Mouse (Mus musculus): ENCODE data around the gene Olfr874. TPM values are rescaled to one million over a fixed set of nuclear protein-coding genes. Genes with fewer than 3 reads are reported as not detected.
"Not testable (repeated sequence)": the region's sequence is repeated elsewhere in the genome, so short reads cannot be mapped to it uniquely, and the experiment has no call there.

Gene Olfr874
- not detected for total RNA-seq (2021)

DNA sequence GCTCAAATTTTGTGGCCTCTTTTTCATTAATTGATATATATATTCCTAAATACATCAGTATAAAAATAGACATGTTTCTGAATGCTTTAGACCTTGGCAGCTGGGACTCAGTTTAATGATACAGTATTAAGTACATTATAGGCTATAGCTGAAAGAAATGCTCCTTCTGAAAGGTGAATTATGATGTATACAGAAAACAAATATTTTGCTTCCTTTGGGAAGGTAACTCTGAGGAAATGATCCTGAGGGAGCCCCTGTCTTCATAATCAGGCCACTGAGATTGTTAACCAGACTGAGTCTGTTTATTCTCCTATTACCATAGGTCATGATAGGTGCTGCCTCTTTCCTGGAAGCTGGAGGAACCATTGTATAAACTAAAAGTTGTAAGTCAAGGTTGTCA is at the start of gene Olfr874:
Gene Olfr874 (plus strand): TSS at position 301 of the 400 bp plus-strand sequence.
- no peak for DNase-seq
- intact Hi-C loops (cut with DNase I), result no loop called here

GRCm38 (mm10) chr9:37716150-37716549 is 28.8 kb upstream of the Olfr874 start, which contains the start of gene Olfr160:
Olfr160 (minus strand) TSS chr9:37716250.
- intact Hi-C loops (cut with DNase I), result no loop called here
- DNase-seq, result no peak

DNA sequence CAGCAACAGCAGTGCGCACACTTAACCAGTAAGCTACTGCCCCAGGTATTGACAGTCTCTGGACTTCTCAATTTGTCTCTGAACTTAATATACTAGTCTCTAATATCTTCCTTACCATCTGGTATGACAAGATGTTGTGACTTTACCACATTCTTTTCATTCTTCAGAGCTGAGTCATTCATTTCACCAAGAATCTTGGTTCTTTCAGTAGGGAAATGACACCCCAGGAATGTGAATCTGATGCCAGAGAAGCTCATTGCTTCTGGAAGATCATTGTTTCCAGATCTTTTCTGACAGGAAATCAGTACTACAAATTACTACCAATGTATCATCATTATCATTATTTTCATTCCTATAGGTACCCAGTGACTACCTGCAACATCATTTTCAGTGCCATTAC is 10.6 kb upstream of the Olfr874 start:
- intact Hi-C loops (cut with DNase I), result no loop called here
- DNase-seq, result no peak

DNA sequence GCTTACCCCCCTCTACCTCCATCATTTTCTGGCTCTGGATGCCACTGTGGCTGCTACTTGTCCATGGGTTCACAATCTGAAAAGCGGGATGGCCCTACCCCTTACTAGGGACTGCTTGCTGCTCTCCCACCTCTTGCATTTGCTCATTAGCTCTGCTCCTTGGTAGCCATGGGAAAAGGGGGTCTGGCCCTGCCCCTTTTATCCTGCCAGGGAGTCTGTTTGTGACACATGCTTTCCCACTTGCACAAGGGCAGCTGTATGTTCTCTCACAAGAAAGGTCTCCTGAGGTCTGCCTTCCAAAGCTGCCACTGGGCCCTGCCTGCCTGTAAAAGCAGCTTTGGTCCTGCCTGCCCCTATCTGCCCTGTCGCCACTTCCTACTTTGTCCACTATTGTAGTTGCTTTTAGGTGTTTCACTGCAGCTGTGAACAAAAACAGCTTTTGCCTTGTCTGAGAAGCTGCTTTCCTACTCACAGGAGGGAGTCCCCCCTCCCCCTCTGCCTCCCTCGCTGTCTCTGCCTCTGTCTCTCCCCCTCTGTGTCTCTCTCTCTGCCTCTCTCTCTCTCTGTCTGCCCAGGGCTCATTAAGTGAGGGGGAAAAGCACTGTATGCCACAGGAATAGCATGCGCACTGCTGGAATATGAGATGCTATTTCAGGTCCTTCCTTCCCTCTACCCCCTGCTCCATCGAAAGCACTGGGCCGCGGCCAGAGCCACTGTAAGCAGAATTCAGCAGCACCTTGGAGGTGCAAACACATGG is 5.6 kb downstream of the Olfr874 start:
- intact Hi-C loops (cut with DNase I), result no loop called here
- no peak for DNase-seq

DNA sequence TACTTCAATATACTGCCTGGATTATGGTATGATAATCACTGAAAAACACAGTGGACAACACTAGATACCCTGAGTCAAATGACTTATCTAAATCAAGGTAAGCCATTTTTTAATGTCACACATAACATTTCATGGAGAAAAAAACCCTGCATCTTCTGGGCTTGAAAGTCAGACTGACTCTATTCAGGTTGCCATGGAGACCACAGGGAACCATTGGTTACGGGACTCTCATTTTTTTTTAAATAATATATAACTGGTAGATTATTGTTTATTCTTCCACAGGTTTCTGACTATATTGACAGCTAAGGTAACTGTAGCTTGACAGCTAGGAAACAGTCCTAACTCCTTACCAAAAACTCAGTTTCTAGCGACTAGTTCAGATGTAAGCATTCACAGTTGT is 6.6 kb downstream of the Olfr874 start:
- intact Hi-C loops (cut with DNase I), result no loop called here
- DNase-seq, result no peak

- DNase-seq, result no peak
- intact Hi-C loops (cut with DNase I), result no loop called here
Measured at GRCm38 (mm10) chr9:37752006-37752405, 7.1 kb downstream of the Olfr874 start.

DNA sequence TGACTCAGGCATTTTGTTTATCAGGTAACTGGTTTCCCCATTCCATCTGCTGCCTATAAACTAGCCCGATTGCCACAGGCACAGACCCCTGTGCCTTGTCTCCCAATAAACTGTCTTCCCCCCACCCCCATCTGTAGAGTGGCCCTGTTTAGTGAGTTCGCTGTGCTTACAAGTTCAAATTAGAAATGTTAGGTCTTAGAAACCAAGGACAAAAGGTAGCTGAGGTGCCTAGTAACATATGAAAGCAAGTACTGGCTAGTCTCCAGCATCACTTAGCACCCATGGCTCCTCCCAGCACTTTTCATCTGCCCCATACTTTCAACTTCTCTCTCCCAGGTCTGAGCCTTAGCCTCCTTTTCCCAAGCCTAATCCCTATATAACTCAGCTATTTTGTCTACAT is 16.8 kb downstream of the Olfr874 start:
- intact Hi-C loops (cut with DNase I), result no loop called here
- no peak for DNase-seq

DNA sequence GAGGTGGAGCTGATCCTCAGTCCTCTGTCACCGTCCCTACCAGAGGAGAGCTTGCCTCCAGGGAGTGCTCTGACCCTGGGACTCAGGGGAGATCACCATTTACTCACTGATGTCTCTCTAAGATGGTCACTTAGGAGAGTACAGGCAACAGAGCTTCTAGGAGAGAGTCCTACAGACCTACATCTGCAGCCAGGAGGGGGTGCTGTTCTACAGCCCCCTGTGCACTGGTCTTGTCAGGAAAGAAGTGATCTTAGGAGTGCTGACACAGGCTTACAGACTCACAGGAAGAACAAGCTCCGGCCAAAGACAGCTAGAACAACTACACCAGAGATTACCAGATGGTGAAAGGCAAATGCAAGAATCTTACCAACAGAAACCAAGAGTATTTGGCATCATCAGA is 17.6 kb downstream of the Olfr874 start:
- peak; percentile 26 for DNase-seq
- intact Hi-C loops (cut with DNase I), result no loop called here

DNA sequence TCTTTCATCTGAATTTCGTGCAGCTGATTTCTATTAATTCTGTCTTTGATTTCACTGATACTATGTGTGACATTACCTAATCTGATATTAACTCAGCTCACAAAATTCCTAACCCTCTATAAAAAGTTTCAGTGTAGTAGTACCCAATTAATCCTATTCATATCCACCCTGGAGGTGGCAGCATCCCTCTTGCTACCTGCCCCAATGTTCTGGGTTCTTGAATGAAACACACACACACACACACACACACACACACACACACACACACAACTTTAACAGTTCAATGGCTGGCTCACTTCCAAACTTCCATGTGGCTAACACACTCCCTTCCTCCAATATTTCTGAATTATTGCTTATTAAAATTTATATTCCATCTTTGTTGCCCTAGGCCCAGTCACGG is 25.8 kb downstream of the Olfr874 start:
- no peak for DNase-seq
- intact Hi-C loops (cut with DNase I), result no loop called here

DNA sequence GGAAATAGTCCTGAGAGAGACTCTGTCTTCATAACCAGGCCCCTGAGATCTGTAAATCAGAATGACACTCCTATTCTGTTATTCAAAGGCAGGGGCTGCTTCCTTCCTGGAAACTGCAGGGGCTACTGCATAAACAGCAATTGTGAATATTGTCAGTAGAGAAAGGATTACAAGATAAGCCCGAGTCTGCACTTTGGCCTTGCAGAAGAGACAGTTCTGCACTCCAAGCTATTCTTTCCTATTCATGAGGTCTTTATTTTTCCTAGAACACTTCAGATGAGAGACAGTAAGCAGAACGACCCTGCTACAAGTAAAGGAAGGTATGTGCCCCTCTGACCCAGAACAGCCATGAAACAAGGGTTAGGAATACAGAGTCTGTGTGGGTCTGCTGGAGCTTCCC is 26.9 kb downstream of the Olfr874 start, which contains the start of gene Olfr875:
Gene Olfr875 (plus strand): TSS at position 99 of the 400 bp plus-strand sequence.
- DNase-seq, result no peak
- intact Hi-C loops (cut with DNase I), result no loop called here

DNA sequence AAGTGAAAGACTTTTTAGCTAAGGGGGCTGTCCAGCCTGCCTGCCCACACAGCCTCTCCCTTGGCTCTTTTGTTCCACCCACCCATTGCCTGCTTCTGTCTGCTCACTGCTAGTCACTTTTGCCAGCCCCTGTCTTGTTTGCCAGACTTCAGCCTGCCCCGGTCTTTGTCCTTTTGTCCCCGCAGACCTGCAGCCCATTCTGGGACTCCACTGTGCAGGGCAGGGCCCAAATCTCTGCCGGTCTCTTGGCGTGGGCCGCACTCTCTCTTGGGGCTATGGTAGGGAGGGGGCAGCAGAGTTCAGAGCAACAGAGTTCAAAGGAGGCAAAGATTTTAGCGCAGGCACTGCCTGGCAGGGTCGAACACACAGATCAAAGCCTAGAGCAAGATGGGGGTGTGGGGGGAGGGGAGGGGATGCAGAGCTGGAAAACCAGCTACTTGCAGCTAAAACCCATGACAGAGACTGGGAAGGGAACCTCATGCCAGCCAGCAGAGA is 37.9 kb downstream of the Olfr874 start:
- peak; percentile 57 for DNase-seq
- intact Hi-C loops (cut with DNase I), result no loop called here

DNA sequence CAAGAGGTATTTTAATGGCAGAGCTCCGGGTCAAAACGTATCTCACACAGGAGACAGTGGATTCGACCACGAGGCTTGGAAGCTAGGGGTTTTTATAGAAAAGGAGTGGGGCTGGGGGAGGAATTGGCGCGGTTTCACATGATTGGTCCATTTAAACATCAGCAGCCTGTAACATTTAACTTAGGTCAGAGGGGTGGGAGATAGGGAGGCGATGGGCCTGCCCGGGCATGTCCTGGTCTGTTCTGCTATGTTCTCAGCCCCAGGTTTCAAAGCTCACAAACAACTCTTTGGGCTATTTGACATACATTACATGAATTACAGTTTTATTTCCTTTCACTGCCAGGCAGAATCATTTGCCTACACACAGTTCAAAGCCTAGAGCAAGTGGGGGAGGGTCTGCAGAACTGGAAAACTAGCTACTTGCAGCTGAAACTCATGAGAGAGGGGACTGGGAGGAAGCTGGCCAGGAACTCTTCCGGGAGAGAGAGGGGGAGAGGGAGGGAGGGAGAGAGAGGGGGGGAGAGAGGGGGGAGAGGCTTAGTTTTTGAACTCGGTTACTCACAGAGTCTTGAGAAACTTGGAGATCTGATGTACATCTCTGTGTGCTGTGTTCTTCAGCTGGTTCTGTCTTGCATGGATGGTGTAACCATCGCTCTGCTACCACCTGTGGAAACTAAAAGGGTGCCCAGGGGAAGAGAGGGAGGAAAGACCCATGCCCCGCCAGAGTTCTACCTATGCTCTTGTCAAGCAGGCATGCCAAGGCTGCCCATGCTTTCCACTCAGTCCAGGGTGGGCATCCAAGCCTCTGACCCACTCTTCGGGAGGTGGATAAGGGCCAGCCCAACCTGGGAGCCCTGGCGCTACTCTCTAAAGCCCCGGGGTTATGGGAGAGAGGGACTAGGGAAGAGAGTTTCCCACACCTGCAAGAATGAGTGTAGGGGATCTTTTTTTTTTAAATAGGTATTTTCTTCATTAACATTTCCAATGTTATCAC is 38.8 kb downstream of the Olfr874 start:
- intact Hi-C loops (cut with DNase I); DNase-seq: not testable (repeated sequence)

DNA sequence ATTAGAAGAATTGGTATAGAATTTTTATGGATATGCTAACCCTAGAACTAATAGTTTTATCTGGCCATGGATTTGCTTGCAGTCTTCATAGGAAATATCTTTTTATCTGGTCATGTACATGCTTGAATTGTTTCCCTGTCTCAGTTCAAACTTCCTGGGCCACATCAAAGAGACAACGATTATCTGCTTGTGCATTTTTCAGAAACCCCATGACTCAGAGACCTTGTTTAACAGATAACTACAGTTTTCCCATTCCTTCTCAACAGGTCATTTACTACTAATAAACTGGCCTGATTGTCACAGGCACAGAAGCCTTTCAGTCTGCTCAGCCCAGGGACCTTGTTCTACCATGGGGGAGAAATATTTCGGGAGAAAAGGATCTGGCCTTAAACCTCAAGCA is 41.5 kb downstream of the Olfr874 start:
- intact Hi-C loops (cut with DNase I), result no loop called here
- no peak for DNase-seq

Other genes starting within 250 kb of the Olfr874 start
- gene Esam, start 217.0 kb upstream of the Olfr874 start, total RNA-seq (2021), result 10 to 100 TPM; 30.8 to 30.9 TPM
- 1 to 10 TPM; 3.4 TPM for gene Vsig2, start 205.9 kb upstream of the Olfr874 start, total RNA-seq (2021)
- 100 to 1,000 TPM; 616 to 622 TPM for gene Nrgn, start 192.2 kb upstream of the Olfr874 start, total RNA-seq (2021)
- gene Siae, start 189.4 kb upstream of the Olfr874 start, total RNA-seq (2021), result 10 to 100 TPM; 10.5 to 11.1 TPM
- 1 to 10 TPM; 1.3 to 1.6 TPM for gene Spa17, start 131.4 kb upstream of the Olfr874 start, total RNA-seq (2021)
- 10 to 100 TPM; 57.0 to 60.5 TPM for gene Tbrg1, start 87.8 kb upstream of the Olfr874 start, total RNA-seq (2021)
- not detected for gene Panx3, start 75.9 kb upstream of the Olfr874 start, total RNA-seq (2021)
- not detected for gene Olfr160, start 28.9 kb upstream of the Olfr874 start, total RNA-seq (2021)
- gene Olfr875, start 26.8 kb downstream of the Olfr874 start, total RNA-seq (2021), result not detected
- not detected for gene Olfr876, start 57.9 kb downstream of the Olfr874 start, total RNA-seq (2021)
- gene Olfr877, start 109.2 kb downstream of the Olfr874 start, total RNA-seq (2021), result not detected
- not detected for gene Olfr145, start 151.6 kb downstream of the Olfr874 start, total RNA-seq (2021)
- not detected for gene Olfr878, start 172.7 kb downstream of the Olfr874 start, total RNA-seq (2021)
- not detected for gene Olfr881, start 246.7 kb downstream of the Olfr874 start, total RNA-seq (2021)

Data from left cerebral cortex, postnatal 4 days (tissue).